Mouse (Mus musculus): ENCODE results near the gene Kif17. TPM values are rescaled to one million over a fixed set of nuclear protein-coding genes. Genes with fewer than 3 reads are reported as not detected.
"Not testable (repeated sequence)": the region's sequence is repeated elsewhere in the genome, so short reads cannot be mapped to it uniquely, and the experiment has no call there.

Kif17 gene
- polyA plus RNA-seq, 1 experiment from 2014 or later = 2.3 TPM

DNA sequence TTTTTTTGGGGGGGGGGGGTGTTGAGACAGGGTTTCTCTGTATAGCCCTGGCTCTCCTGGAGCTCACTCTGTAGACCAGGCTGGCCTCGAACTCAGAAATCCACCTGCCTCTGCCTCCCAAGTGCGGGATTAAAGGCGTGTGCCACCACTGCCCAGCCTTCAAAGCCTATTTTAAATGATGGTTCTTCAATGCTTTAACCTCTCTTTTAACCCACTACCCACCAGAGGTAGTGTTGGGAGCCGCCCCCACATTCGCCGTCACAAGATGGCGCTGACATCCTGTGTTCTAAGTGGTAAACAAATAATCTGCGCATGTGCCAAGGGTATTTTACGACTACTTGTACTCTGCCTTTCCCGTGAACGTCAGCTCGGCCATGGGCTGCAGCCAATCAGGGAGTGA is 76.9 kb downstream of the Kif17 start:
- H3K4me3 ChIP-seq (replicated peaks); H3K4me2 ChIP-seq (replicated peaks); H3K9me3 ChIP-seq (replicated peaks); ATAC-seq (ENCODE audit: insufficient number of reproducible peaks, low FRiP score, low TSS enrichment, low read depth); H3K9ac ChIP-seq; H3K36me3 ChIP-seq: not testable (repeated sequence)
- peaks cover 16% of the 10 kb centered on the region for H3K27me3 ChIP-seq
- 65% methylated on average over 8 of the region's 12 CpGs for WGBS
- H3K27ac ChIP-seq (replicated peaks) = 0 out of 2 replicates have a peak overlapping the region, but pooled peaks have one; percentile 34
- peaks cover 21% of the 10 kb centered on the region; the same call in 1 of the 2 replicates for H3K4me1 ChIP-seq

DNA sequence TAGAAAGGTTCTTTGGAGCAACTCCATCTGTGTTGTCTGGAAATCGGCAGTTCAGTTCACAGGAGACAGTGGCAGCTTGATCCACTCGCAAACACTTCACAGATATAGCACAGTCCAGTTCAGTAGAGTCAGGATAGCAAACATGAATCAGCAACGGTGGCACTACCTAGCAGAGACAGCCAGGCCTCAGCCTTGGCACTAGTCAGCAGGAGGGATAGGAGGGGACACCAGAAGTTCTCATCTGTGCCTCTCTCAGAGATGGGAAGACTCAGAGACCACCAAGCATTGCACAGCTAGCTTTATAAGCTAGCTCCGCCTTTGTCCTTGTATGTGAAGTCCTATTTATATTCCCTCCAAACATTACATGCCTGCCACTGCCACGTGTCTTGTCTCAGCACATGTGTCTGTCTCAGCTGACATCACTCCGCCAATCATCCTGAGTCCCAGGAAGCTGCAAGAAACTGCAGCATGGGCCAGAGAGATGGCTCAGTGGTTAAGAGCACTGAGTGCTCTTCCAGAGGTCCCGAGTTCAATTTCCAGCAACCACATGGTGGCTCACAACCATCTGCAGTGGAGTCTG is 77.7 kb downstream of the Kif17 start:
- H3K9me3 ChIP-seq (replicated peaks) = no peaks in the 10 kb centered on the region
- 66% methylated on average over 7 of the region's 7 CpGs for WGBS
- no peaks in the 10 kb centered on the region for H3K36me3 ChIP-seq
- ATAC-seq (ENCODE audit: insufficient number of reproducible peaks, low FRiP score, low TSS enrichment, low read depth) = no peak
- H3K9ac ChIP-seq = no peak overlapping the region
- peak overlapping the region; percentile 68; the same call in 1 of the 2 replicates for H3K27ac ChIP-seq (replicated peaks)
- peak overlapping the region; percentile 24 for H3K4me3 ChIP-seq (replicated peaks)
- H3K4me1 ChIP-seq = peaks cover 21% of the 10 kb centered on the region; the same call in 1 of the 2 replicates
- H3K4me2 ChIP-seq (replicated peaks) = peak overlapping the region; percentile 41
- H3K27me3 ChIP-seq = peaks cover 16% of the 10 kb centered on the region

- WGBS = 4% methylated on average over 15 of the region's 15 CpGs
- H3K4me2 ChIP-seq (replicated peaks) = no peak overlapping the region
- H3K9me3 ChIP-seq (replicated peaks) = no peaks in the 10 kb centered on the region
- no peak overlapping the region for H3K9ac ChIP-seq
- H3K4me1 ChIP-seq = peaks cover 13% of the 10 kb centered on the region; the same call in 1 of the 2 replicates
- ATAC-seq (ENCODE audit: insufficient number of reproducible peaks, low FRiP score, low TSS enrichment, low read depth) = no peak
- no peak overlapping the region for H3K4me3 ChIP-seq (replicated peaks)
- H3K27me3 ChIP-seq = peaks cover 16% of the 10 kb centered on the region
- H3K36me3 ChIP-seq = no peaks in the 10 kb centered on the region
- H3K27ac ChIP-seq (replicated peaks) = no peak overlapping the region
Observed at GRCm38 (mm10) chr4:138330264-138330671, 80.0 kb downstream of the Kif17 start.

- ATAC-seq (ENCODE audit: insufficient number of reproducible peaks, low FRiP score, low TSS enrichment, low read depth) = no peak
- no peak overlapping the region for H3K4me3 ChIP-seq (replicated peaks)
- no peak overlapping the region for H3K9ac ChIP-seq
- no peaks in the 10 kb centered on the region for H3K9me3 ChIP-seq (replicated peaks)
- no peak overlapping the region for H3K27ac ChIP-seq (replicated peaks)
- WGBS = 76% methylated on average over 9 of the region's 9 CpGs
- H3K4me2 ChIP-seq (replicated peaks) = no peak overlapping the region
- H3K36me3 ChIP-seq = no peaks in the 10 kb centered on the region
- peaks cover 6% of the 10 kb centered on the region; the same call in 1 of the 2 replicates for H3K4me1 ChIP-seq
- peaks cover 16% of the 10 kb centered on the region for H3K27me3 ChIP-seq
Observed at GRCm38 (mm10) chr4:138331647-138332046, 81.4 kb downstream of the Kif17 start.

DNA sequence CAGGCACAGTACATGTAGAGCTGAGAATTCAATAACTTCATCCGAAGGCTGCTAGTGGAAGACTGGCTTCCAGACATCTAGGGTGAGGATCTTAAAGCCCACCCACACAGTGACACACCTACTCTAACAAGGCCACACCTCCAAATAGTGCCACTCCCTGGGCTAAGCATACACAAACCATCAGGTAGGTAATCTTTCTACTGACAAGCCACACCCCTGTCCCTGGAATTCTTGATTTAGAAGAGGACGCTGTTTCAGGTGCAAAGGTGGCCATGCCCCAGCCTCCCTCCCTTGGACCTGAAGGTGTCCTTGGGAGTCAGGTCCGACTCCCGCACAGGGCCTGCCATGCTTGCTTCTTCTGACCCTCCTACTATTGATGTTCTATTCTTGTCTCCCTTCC is 82.9 kb downstream of the Kif17 start:
- 79% methylated on average over 4 of the region's 4 CpGs for WGBS
- H3K9ac ChIP-seq = no peak overlapping the region
- no peak overlapping the region for H3K4me2 ChIP-seq (replicated peaks)
- no peaks in the 10 kb centered on the region for H3K36me3 ChIP-seq
- no peak for ATAC-seq (ENCODE audit: insufficient number of reproducible peaks, low FRiP score, low TSS enrichment, low read depth)
- no peaks in the 10 kb centered on the region for H3K9me3 ChIP-seq (replicated peaks)
- peaks cover 6% of the 10 kb centered on the region; the same call in 1 of the 2 replicates for H3K4me1 ChIP-seq
- H3K4me3 ChIP-seq (replicated peaks) = no peak overlapping the region
- H3K27ac ChIP-seq (replicated peaks) = no peak overlapping the region
- H3K27me3 ChIP-seq = peaks cover 16% of the 10 kb centered on the region

DNA sequence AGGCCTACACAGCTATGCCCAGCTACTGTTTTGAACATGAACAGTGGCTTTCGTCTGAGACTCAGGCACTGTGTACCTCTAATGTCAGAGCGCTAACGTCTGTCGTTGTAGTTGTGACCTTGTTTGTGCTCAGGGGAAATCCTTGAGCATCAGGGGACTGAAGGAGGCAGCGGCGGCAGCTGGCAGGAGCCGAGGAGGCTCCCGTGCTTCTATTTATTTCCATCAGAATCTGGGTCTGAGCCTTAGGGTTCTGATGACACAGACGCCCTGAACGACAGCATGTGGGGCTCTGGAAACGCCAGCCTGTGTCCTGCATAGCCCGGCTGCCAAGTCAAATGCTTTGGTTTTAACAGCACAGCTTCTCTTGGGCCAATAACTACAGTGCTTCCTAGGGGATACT is 84.8 kb downstream of the Kif17 start:
- Histone ChIP-seq H3K4me3 (replicated peaks) (no peak overlapping the region), H3K4me1 (peaks cover 6% of the 10 kb centered on the region; the same call in 1 of the 2 replicates), H3K27ac (replicated peaks) (no peak overlapping the region), H3K27me3 (peaks cover 16% of the 10 kb centered on the region), H3K4me2 (replicated peaks) (no peak overlapping the region), H3K9me3 (replicated peaks) (no peaks in the 10 kb centered on the region), H3K36me3 (no peaks in the 10 kb centered on the region), H3K9ac (no peak overlapping the region)
- 75% methylated on average over 12 of the region's 12 CpGs for WGBS
- no peak for ATAC-seq (ENCODE audit: insufficient number of reproducible peaks, low FRiP score, low TSS enrichment, low read depth)

DNA sequence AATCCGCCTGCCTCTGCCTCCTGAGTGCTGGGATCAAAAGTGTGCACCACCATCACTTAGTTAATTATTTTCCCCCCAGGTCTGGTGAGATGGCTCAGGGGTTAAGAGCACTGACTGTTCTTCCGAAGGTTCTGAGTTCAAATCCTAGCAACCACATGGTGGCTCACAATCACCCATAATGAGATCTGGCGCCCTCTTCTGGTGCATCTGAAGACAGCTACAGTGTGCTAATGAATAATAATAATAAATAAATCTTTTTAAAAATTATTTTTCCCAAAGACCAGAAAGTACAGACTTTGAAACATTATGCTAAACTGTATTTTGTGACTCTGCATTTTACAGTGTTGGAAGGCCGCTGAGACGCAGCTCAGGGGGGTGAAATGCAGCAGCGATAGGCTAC is 85.4 kb downstream of the Kif17 start:
- peaks cover 4% of the 10 kb centered on the region; the same call in 1 of the 2 replicates for H3K4me1 ChIP-seq
- H3K27me3 ChIP-seq = peaks cover 14% of the 10 kb centered on the region
- H3K4me2 ChIP-seq (replicated peaks) = no peak overlapping the region
- no peak overlapping the region for H3K4me3 ChIP-seq (replicated peaks)
- no peaks in the 10 kb centered on the region for H3K36me3 ChIP-seq
- ATAC-seq (ENCODE audit: insufficient number of reproducible peaks, low FRiP score, low TSS enrichment, low read depth) = no peak
- no peak overlapping the region for H3K27ac ChIP-seq (replicated peaks)
- H3K9me3 ChIP-seq (replicated peaks) = no peaks in the 10 kb centered on the region
- 85% methylated on average over 6 of the region's 6 CpGs for WGBS
- no peak overlapping the region for H3K9ac ChIP-seq

GRCm38 (mm10) chr4:138336876-138337275 is 86.6 kb downstream of the Kif17 start:
- no peak overlapping the region for H3K4me2 ChIP-seq (replicated peaks)
- no peak overlapping the region for H3K4me3 ChIP-seq (replicated peaks)
- H3K27me3 ChIP-seq = peaks cover 2% of the 10 kb centered on the region
- no peaks in the 10 kb centered on the region for H3K36me3 ChIP-seq
- 0 out of 2 replicates have a peak, but pooled peaks cover 7% of the 10 kb centered on the region for H3K4me1 ChIP-seq
- no peak overlapping the region for H3K27ac ChIP-seq (replicated peaks)
- H3K9me3 ChIP-seq (replicated peaks) = no peaks in the 10 kb centered on the region
- no peak overlapping the region for H3K9ac ChIP-seq
- 66% methylated on average over 5 of the region's 5 CpGs for WGBS
- ATAC-seq (ENCODE audit: insufficient number of reproducible peaks, low FRiP score, low TSS enrichment, low read depth) = no peak

DNA sequence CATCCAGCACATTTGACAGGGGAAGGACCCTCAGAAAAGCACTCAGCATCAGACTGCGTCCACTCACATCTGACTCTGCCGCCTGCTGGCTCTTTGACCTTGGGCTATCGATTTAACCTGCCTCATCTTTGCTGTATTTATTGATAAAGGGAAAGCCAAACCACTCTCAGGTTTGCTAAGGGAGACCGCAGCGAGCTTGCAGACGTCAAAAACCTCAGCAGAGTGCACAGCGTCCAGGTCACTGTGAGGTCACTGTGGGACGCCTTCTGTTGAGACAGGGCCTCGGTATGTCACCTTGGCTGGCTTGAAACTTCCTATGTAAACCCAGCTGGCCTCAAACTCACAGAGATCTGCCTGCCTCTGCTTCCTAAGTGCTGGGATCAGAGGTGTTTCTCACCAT is 87.1 kb downstream of the Kif17 start:
- H3K4me2 ChIP-seq (replicated peaks) = no peak overlapping the region
- no peak overlapping the region for H3K4me3 ChIP-seq (replicated peaks)
- H3K27me3 ChIP-seq = no peaks in the 10 kb centered on the region; the same call in 1 of the 2 replicates
- WGBS = 78% methylated on average over 9 of the region's 9 CpGs
- ATAC-seq (ENCODE audit: insufficient number of reproducible peaks, low FRiP score, low TSS enrichment, low read depth) = no peak
- no peaks in the 10 kb centered on the region for H3K9me3 ChIP-seq (replicated peaks)
- no peak overlapping the region for H3K9ac ChIP-seq
- no peaks in the 10 kb centered on the region for H3K36me3 ChIP-seq
- no peak overlapping the region for H3K27ac ChIP-seq (replicated peaks)
- H3K4me1 ChIP-seq = 0 out of 2 replicates have a peak, but pooled peaks cover 7% of the 10 kb centered on the region

GRCm38 (mm10) chr4:138339963-138340362 is 89.7 kb downstream of the Kif17 start:
- H3K36me3 ChIP-seq = no peaks in the 10 kb centered on the region
- H3K27me3 ChIP-seq = no peaks in the 10 kb centered on the region
- no peak overlapping the region for H3K4me2 ChIP-seq (replicated peaks)
- no peak for ATAC-seq (ENCODE audit: insufficient number of reproducible peaks, low FRiP score, low TSS enrichment, low read depth)
- 22% methylated on average over 4 of the region's 4 CpGs for WGBS
- peaks cover 15% of the 10 kb centered on the region; the same call in 1 of the 2 replicates for H3K4me1 ChIP-seq
- no peaks in the 10 kb centered on the region for H3K9me3 ChIP-seq (replicated peaks)
- no peak overlapping the region for H3K27ac ChIP-seq (replicated peaks)
- no peak overlapping the region for H3K9ac ChIP-seq
- H3K4me3 ChIP-seq (replicated peaks) = no peak overlapping the region

- no peaks in the 10 kb centered on the region for H3K36me3 ChIP-seq
- no peak overlapping the region for H3K4me2 ChIP-seq (replicated peaks)
- no peak overlapping the region for H3K9ac ChIP-seq
- H3K27me3 ChIP-seq = no peaks in the 10 kb centered on the region
- no peaks in the 10 kb centered on the region for H3K9me3 ChIP-seq (replicated peaks)
- no peak overlapping the region; the same call in 1 of the 2 replicates for H3K27ac ChIP-seq (replicated peaks)
- no peak for ATAC-seq (ENCODE audit: insufficient number of reproducible peaks, low FRiP score, low TSS enrichment, low read depth)
- H3K4me1 ChIP-seq = peaks cover 15% of the 10 kb centered on the region; the same call in 1 of the 2 replicates
- WGBS = 42% methylated on average over 8 of the region's 8 CpGs
- no peak overlapping the region for H3K4me3 ChIP-seq (replicated peaks)
Observed at GRCm38 (mm10) chr4:138341393-138341792, 91.2 kb downstream of the Kif17 start.

DNA sequence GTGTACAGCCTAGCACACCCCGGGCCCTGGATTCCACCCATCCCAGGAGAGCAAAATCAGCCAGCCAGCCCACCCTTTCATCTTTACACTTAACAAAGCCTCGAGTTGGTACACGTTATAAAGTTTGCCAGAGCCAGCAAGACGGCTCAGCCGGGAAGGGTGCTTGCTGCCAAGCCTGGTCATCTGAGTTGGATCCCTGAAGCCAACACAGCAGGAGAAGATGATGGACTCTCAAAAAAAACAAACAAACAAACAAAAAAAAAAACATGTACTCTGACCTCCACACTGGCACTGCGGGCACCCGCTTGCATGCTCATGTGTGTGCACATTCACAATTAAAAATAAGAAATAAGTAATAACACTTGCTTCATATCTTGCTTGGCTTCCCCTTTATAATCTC is 91.8 kb downstream of the Kif17 start:
- ATAC-seq (ENCODE audit: insufficient number of reproducible peaks, low FRiP score, low TSS enrichment, low read depth) = no peak
- no peaks in the 10 kb centered on the region for H3K36me3 ChIP-seq
- no peak overlapping the region for H3K4me3 ChIP-seq (replicated peaks)
- H3K27me3 ChIP-seq = no peaks in the 10 kb centered on the region
- no peak overlapping the region for H3K27ac ChIP-seq (replicated peaks)
- H3K9me3 ChIP-seq (replicated peaks) = no peaks in the 10 kb centered on the region
- no peak overlapping the region for H3K4me2 ChIP-seq (replicated peaks)
- peaks cover 15% of the 10 kb centered on the region; the same call in 1 of the 2 replicates for H3K4me1 ChIP-seq
- 54% methylated on average over 7 of the region's 7 CpGs for WGBS
- no peak overlapping the region for H3K9ac ChIP-seq
